Mouse (Mus musculus): ENCODE results near the gene Ccdc182. TPM values are rescaled to one million over a fixed set of nuclear protein-coding genes. Genes with fewer than 3 reads are reported as not detected.

Gene Ccdc182
- polyA plus RNA-seq, 1 experiment from 2014 or later: 0.23 TPM

DNA sequence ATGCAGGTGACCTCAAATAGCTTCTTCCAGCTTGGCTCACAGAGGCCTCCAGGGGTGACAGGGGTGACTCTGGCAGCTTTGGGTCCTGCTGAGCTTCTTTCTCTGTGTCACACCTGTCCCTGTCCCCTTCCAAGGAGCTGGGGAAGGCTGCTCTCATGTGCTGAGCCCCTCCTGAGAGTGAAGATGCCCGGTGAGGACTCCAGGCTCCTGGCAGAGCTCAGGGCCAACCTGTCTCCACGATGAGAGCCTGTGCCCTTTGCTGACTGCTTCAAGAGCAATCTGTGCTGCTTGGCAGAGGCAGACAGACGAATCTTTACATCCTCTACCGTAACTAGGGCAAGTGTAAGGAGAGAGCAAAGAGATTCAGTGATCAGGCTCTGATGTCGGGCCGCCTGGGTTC lies 16.9 kb downstream of the Ccdc182 start:
- WGBS: 73% methylated on average over 6 of the region's 6 CpGs
- H3K36me3 ChIP-seq (replicated peaks): no peaks in the 10 kb centered on the region
- H3K4me2 ChIP-seq: no peak overlapping the region
- H3K4me3 ChIP-seq: no peak overlapping the region
- H3K9ac ChIP-seq: no peak overlapping the region
- H3K27me3 ChIP-seq (replicated peaks): no peaks in the 10 kb centered on the region
- no peaks in the 10 kb centered on the region for H3K9me3 ChIP-seq
- H3K27ac ChIP-seq: no peak overlapping the region
- no peak for ATAC-seq (replicated peaks)
- H3K4me1 ChIP-seq: peaks cover 29% of the 10 kb centered on the region

DNA sequence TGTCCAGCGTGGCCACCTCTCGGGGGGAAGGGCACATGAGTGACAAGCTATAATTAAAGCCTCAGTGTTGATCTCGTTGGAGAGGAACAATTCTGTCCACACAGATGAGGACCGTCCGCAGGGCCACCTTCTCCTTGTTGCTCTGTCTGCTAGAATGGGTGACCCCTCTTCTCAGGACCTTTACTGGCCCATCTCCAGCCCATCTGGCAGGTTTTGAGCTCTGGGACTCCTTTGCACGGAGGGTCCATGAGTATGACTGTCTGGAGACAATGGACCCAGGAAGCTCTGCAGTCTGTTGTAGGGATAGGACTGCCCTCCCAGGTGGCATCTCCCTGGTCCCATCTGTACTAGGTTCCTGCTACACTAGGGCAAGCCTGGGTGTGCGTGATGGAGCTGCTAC lies 17.7 kb downstream of the Ccdc182 start:
- WGBS: 57% methylated on average over 7 of the region's 7 CpGs
- no peaks in the 10 kb centered on the region for H3K9me3 ChIP-seq
- no peak for ATAC-seq (replicated peaks)
- no peaks in the 10 kb centered on the region for H3K36me3 ChIP-seq (replicated peaks)
- no peaks in the 10 kb centered on the region for H3K27me3 ChIP-seq (replicated peaks)
- H3K27ac ChIP-seq: no peak overlapping the region
- H3K9ac ChIP-seq: no peak overlapping the region
- H3K4me3 ChIP-seq: no peak overlapping the region
- H3K4me1 ChIP-seq: peaks cover 29% of the 10 kb centered on the region
- H3K4me2 ChIP-seq: no peak overlapping the region

DNA sequence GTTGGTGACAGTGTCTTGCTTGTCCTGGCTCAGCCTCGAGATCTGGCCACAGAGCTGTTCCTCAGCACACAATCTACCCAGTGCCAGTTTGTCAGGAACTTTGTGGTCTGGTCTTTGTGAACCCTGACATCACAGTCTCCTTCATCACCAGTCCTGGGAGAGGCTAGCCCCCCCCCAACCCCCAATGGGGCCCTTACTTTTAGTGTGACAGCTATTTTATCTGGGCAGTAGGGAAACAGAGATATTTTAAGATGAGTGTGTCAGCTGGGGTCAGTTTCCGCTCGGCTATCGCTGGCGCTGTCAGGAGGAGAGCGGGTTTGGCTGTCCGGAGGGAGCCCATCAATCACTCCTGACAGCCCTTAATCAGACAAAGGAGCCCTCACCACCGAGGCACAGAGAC lies 19.7 kb downstream of the Ccdc182 start:
- peaks cover 39% of the 10 kb centered on the region for H3K4me1 ChIP-seq
- no peak overlapping the region for H3K27ac ChIP-seq
- no peak overlapping the region for H3K4me2 ChIP-seq
- H3K9ac ChIP-seq: no peak overlapping the region
- H3K9me3 ChIP-seq: no peaks in the 10 kb centered on the region
- WGBS: 32% methylated on average over 8 of the region's 8 CpGs
- H3K27me3 ChIP-seq (replicated peaks): no peaks in the 10 kb centered on the region
- no peak overlapping the region for H3K4me3 ChIP-seq
- H3K36me3 ChIP-seq (replicated peaks): no peaks in the 10 kb centered on the region
- ATAC-seq (replicated peaks): no peak

DNA sequence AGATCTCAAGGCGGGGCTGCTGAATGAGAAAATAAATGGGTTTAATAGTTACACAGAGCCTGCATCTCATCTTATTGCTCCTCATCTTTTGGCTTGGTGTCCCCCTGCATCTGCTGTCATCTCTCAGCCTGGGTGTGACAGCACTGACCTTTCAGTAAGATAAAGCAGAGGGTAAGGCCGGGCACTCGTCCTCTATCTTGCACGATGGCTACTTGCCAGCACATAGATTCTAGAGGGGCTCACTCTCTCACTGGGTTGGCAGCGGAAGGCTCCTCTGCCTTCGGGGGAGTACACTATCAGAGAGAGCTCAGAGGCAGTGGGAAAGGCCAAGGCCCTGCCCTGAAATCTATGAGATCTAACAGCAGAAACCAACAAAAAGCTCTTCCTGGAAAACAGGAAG lies 20.6 kb downstream of the Ccdc182 start:
- WGBS: 65% methylated on average over 6 of the region's 6 CpGs
- H3K9ac ChIP-seq: no peak overlapping the region
- H3K27me3 ChIP-seq (replicated peaks): no peaks in the 10 kb centered on the region
- H3K4me2 ChIP-seq: no peak overlapping the region
- no peaks in the 10 kb centered on the region for H3K36me3 ChIP-seq (replicated peaks)
- H3K4me3 ChIP-seq: no peak overlapping the region
- no peaks in the 10 kb centered on the region for H3K9me3 ChIP-seq
- H3K4me1 ChIP-seq: peaks cover 30% of the 10 kb centered on the region
- H3K27ac ChIP-seq: no peak overlapping the region
- ATAC-seq (replicated peaks): no peak

DNA sequence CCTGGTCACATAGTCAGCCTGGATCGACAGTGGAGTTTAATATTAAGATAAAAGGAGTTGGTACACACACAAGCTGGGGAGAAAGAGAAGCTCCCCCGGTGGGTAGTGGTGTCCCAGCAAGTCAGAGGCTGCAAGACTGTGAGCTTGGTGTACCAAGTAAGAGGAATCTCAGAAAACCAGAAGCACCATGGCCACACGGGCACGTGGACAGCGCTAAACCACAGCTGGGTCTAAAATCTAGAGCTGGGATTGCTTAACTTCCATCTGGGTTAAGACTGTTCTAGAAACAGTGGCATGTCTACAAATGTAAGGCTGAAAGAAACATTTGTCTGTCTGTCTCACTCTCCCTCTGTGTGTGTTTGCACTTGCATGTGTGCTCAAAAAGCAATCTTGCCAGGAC lies 21.5 kb downstream of the Ccdc182 start:
- Histone ChIP-seq H3K27me3 (replicated peaks) (no peaks in the 10 kb centered on the region), H3K36me3 (replicated peaks) (no peaks in the 10 kb centered on the region), H3K27ac (no peak overlapping the region), H3K4me2 (no peak overlapping the region), H3K4me1 (peaks cover 25% of the 10 kb centered on the region), H3K9ac (no peak overlapping the region), H3K4me3 (no peak overlapping the region), H3K9me3 (no peaks in the 10 kb centered on the region)
- WGBS: 93% methylated on average over 5 of the region's 5 CpGs
- no peak for ATAC-seq (replicated peaks)

DNA sequence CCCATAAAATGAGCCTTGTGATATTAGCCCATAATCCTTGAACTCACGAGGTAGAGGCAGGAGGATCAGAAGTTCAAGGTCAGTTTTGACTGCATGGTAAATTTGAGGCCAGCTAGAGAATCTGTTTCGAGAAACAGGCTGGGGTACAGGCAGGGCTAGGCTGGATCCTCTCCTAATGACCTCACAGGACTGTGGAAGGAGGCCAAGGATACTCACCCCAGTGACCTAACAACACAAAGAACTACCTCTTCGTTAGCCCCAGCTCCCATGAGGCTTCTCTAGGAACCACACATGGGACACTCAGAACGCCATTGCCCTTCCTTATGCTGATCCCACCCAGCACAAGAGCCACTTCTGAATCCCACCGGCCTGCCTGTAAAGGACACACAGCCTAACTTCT lies 25.0 kb downstream of the Ccdc182 start:
- no peaks in the 10 kb centered on the region for H3K9me3 ChIP-seq

DNA sequence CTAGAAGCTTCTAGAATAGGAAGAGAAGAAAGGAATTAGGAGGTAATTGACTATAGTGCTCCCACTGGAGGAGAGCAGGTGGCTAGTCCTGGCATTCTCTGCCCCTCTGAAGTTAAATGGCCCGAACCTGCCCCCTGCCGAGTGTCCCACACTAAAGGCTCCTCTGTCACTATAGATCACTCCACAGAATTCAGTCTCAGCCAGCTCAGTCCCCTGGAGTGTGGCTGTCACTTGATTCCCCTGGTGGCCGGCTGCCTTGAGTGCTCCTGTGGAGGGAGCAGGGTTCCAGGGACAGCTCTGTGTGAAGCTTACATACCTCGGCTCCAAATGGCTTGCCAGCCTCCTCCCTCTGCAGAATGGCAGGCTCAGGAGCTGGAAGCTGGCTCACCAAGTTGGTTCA lies 33.2 kb downstream of the Ccdc182 start:
- Histone ChIP-seq H3K9ac (no peak overlapping the region), H3K27me3 (replicated peaks) (no peaks in the 10 kb centered on the region), H3K27ac (no peak overlapping the region), H3K4me2 (no peak overlapping the region), H3K9me3 (no peaks in the 10 kb centered on the region), H3K4me3 (no peak overlapping the region), H3K36me3 (replicated peaks) (no peaks in the 10 kb centered on the region), H3K4me1 (peaks cover 21% of the 10 kb centered on the region)
- 5% methylated on average over 4 of the region's 4 CpGs for WGBS
- ATAC-seq (replicated peaks): no peak

More for the DNA sequence above, 25.0 kb downstream of the Ccdc182 start:
- Histone ChIP-seq H3K4me3 (no peak overlapping the region), H3K36me3 (replicated peaks) (no peaks in the 10 kb centered on the region), H3K4me2 (no peak overlapping the region), H3K27ac (no peak overlapping the region), H3K27me3 (replicated peaks) (no peaks in the 10 kb centered on the region), H3K9ac (no peak overlapping the region), H3K4me1 (peaks cover 16% of the 10 kb centered on the region)
- 75% methylated on average over 5 of the region's 5 CpGs for WGBS
- ATAC-seq (replicated peaks): no peak

DNA sequence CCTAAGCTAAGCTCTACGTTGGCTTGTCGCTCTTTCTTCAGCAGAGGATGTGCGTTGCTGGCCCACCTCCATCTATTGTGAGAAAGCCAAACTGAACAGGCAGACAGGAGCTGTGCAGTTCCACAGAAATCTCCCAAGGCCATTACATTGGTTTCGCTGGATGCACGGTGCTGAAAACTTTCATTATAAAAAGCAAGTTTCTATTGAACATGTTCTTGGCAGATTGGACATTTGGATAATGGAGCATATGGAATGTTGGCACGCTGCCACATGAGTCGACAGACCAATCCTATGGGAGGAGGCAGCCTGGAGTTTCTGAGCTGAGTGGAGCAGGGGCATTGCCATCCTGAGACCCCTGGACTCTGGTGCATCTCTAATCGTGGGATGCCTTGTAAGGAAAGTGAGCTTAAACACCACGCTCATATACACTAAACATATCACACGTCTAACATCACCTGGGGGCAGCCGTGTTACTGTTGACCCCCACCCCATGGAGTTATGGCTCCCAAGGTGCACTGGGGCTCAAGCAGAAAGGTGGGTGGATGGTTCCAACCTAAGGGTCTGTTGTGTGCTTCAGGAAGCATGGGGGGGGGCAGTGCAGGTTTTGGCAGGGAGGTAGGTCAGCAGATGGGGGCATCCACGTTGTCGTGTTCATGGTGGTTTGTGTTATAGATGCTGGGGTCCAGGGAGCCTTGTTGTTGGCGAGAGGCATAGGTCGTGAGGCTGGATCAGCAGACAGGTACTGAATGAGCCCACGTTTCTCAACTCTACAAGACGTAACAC lies 35.1 kb downstream of the Ccdc182 start:
- Histone ChIP-seq H3K27ac (no peak overlapping the region), H3K9me3 (no peaks in the 10 kb centered on the region), H3K4me1 (peaks cover 25% of the 10 kb centered on the region), H3K36me3 (replicated peaks) (no peaks in the 10 kb centered on the region), H3K4me2 (no peak overlapping the region), H3K9ac (no peak overlapping the region), H3K4me3 (no peak overlapping the region), H3K27me3 (replicated peaks) (no peaks in the 10 kb centered on the region)
- no peak for ATAC-seq (replicated peaks)
- WGBS: 76% methylated on average over 17 of the region's 17 CpGs

DNA sequence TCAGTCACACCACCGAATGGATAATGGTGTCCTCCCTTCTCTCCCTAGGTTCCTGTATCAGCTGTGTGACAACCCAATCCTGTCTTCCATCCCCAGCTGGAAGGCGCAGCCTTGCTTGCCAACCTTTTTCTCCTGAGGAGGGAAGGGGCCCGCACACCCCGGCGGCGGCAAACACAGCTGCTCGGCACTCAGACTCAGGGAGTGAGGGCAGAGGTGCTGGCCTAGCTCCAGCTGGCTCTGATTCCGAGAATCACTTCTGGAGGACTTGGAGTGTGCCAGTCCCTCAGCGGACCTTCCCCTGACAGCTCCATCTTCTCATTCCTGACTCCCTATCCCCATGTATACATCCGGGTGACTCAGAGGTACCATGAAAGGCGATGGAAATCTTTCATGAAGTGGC lies 36.9 kb downstream of the Ccdc182 start:
- H3K4me2 ChIP-seq: no peak overlapping the region
- 0 out of 2 replicates have a peak, but pooled peaks have one; percentile 33 for ATAC-seq (replicated peaks)
- 45% methylated on average over 11 of the region's 11 CpGs for WGBS
- no peak overlapping the region for H3K4me3 ChIP-seq
- peak overlapping the region; percentile 25; the same call in 1 of the 2 replicates for H3K27ac ChIP-seq
- H3K9me3 ChIP-seq: no peaks in the 10 kb centered on the region
- no peaks in the 10 kb centered on the region for H3K27me3 ChIP-seq (replicated peaks)
- H3K4me1 ChIP-seq: peaks cover 32% of the 10 kb centered on the region
- H3K9ac ChIP-seq: no peak overlapping the region
- H3K36me3 ChIP-seq (replicated peaks): no peaks in the 10 kb centered on the region

DNA sequence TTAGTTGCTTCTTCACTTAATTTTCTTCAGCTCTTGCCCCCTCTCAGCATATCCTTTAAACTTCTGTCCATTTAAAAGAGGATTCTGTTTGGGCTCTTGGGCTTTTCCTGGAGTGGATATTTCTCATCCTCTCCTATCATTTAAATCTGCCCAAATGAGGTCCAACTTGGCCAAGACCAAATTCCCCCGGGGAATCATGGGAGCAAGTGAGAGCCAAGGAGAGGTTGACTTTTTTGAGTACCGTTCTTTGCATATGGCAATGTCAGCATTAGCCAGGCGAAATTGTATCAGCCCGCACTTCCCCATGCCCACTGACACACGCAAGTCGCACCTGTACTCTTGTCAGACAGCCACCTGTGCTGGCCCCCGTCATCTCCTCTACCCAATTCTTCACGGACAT lies 37.9 kb downstream of the Ccdc182 start:
- H3K4me1 ChIP-seq: peaks cover 32% of the 10 kb centered on the region
- H3K36me3 ChIP-seq (replicated peaks): no peaks in the 10 kb centered on the region
- ATAC-seq (replicated peaks): no peak
- WGBS: 89% methylated on average over 8 of the region's 8 CpGs
- H3K4me2 ChIP-seq: no peak overlapping the region
- no peak overlapping the region for H3K27ac ChIP-seq
- no peak overlapping the region for H3K9ac ChIP-seq
- no peak overlapping the region for H3K4me3 ChIP-seq
- H3K9me3 ChIP-seq: no peaks in the 10 kb centered on the region
- H3K27me3 ChIP-seq (replicated peaks): no peaks in the 10 kb centered on the region

DNA sequence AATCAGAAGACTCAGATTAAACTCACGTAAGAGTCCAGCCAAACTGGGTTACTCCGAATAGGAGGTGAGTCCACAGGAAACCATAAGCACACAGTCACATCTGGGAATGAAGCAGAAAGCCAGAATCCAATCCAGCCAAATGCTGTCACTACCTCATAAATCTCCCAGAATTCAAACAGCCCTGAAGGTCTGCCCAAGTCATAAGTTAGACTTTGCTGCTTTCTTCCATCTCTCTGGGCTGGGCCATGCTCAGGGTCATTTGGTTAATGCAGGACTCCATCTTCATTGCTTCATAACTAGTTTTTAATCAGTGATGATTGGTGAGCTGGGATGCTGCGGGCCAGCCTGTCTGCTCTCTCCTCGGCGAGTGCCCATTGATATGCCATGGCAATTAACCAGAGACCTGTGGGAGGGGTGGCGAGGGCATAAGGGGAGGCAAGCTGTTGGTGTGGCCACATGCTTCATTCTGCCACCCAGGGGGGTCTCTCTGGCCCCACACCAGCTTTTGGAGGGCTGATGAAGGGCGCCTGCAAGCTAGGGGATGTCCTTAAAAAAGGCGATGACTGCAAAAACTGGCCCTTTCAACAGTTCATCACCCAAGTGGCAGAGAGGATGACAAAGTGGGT lies 38.6 kb downstream of the Ccdc182 start:
- Histone ChIP-seq H3K9ac (no peak overlapping the region), H3K9me3 (no peaks in the 10 kb centered on the region), H3K27ac (no peak overlapping the region), H3K27me3 (replicated peaks) (no peaks in the 10 kb centered on the region), H3K4me3 (no peak overlapping the region), H3K4me2 (no peak overlapping the region), H3K36me3 (replicated peaks) (no peaks in the 10 kb centered on the region), H3K4me1 (peaks cover 28% of the 10 kb centered on the region)
- WGBS: 84% methylated on average over 8 of the region's 8 CpGs
- ATAC-seq (replicated peaks): no peak

DNA sequence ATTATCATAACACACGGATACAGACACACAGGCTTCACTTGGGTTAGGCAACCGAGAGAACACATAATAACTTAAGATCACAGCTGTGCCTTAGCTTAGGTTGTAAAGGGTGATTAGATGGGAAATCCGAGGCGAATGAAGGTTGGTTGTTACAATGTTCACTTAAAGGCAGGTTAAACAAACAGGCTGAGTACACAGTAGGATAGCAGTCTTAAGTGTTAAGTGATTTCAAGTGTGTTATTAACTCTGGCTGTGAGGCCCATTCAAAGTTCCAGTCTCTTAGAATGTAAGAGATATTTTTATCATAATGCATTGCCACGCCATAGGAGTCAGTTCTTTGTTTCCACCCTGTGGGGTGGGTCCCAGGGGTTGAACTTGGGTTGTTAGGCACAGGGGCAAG lies 41.0 kb downstream of the Ccdc182 start:
- H3K27ac ChIP-seq: 0 out of 2 replicates have a peak overlapping the region, but pooled peaks have one; percentile 1

DNA sequence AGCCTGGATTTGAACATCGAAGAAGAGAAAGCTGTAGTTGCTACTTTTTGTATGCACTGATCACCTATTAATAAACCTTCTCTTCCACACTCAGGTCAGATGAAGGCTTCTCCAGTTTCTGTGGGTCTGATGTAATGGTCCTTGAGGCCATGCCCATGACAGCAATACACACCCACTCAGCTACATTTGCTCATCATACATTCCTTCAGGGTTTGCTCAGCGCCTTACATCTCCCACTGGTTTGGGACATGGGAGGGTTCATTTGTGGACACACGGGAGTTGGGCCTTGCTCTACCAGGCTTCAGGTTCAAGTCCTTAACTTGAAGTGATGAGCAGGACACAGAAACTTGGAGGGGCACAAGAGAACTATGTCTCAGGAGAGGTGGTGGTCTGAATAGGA lies 44.1 kb downstream of the Ccdc182 start:
- ATAC-seq (replicated peaks): no peak
- 88% methylated on average over 3 of the region's 3 CpGs for WGBS
- no peaks in the 10 kb centered on the region for H3K27me3 ChIP-seq (replicated peaks)
- H3K36me3 ChIP-seq (replicated peaks): peaks cover 6% of the 10 kb centered on the region; the same call in 1 of the 2 replicates
- no peak overlapping the region for H3K27ac ChIP-seq
- H3K9me3 ChIP-seq: no peaks in the 10 kb centered on the region
- peaks cover 7% of the 10 kb centered on the region; the same call in 1 of the 2 replicates for H3K4me1 ChIP-seq
- H3K4me3 ChIP-seq: no peak overlapping the region
- H3K9ac ChIP-seq: no peak overlapping the region
- no peak overlapping the region for H3K4me2 ChIP-seq

More for the DNA sequence above, 41.0 kb downstream of the Ccdc182 start:
- H3K4me2 ChIP-seq: no peak overlapping the region
- peaks cover 22% of the 10 kb centered on the region for H3K4me1 ChIP-seq
- H3K9ac ChIP-seq: no peak overlapping the region
- 23% methylated on average over 5 of the region's 5 CpGs for WGBS
- H3K9me3 ChIP-seq: no peaks in the 10 kb centered on the region
- H3K4me3 ChIP-seq: no peak overlapping the region
- no peaks in the 10 kb centered on the region for H3K27me3 ChIP-seq (replicated peaks)
- peaks cover 6% of the 10 kb centered on the region; the same call in 1 of the 2 replicates for H3K36me3 ChIP-seq (replicated peaks)
- ATAC-seq (replicated peaks): no peak
